ENCODE assay signal across 21 mouse cellular contexts in genomic region chr12:65656772-65657171, GRCm38 (mm10).
A peak's percentile ranks its signal among the peaks of the same experiment; 100 is the strongest.
DNase-seq lines count a peak whose midpoint lies in the region; ATAC-seq and TF ChIP-seq lines count a peak whose summit lies in the region.
"Had no signal": no experiment of that assay in that cellular context is flagged by ENCODE, and none has a peak within 500 bp of the region (broad histone marks: within the 10 kb centered on the region; RNA-seq: fewer than 3 reads in every experiment).

No protein-coding gene starts in this region.

- no peak for ATAC-seq in megakaryocyte-erythroid progenitor cell, adult 5-6 weeks (replicated peaks; ENCODE audit: low FRiP score, low TSS enrichment, poor library complexity, severe bottlenecking)
- ATAC-seq: activated CD4-positive, CD25-positive, alpha-beta regulatory T cell, adult 4 months; CD4-positive, CD25-positive, alpha-beta regulatory T cell, adult 4 months; Patski had no signal

- no peak for TF ChIP-seq CTCF in MEL (IDR thresholded peaks at IDR 0.05 in 2 of 3, conservative IDR thresholded peaks at IDR 0.05 in 1 of 3; ENCODE audit: control insufficient read depth in 1 of 3, insufficient read depth in 1 of 3, low read depth in 2 of 3, low read length in 3 of 3, poor library complexity in 1 of 3, severe bottlenecking in 1 of 3)

- no peaks in the 10 kb centered on the region for H3K27me3 ChIP-seq in MEL (ENCODE audit: control insufficient read depth in 1 of 2, insufficient read depth in 2 of 2, low read length in 2 of 2)
- H3K27me3 ChIP-seq: CH12.LX, Patski had no signal

- no peak overlapping the region for H3K4me3 ChIP-seq in MEL (ENCODE audit: control insufficient read depth in 1 of 2, insufficient read depth in 1 of 2, low read depth in 2 of 2, low read length in 2 of 2)

- no peak overlapping the region for H3K9ac ChIP-seq in MEL (ENCODE audit: control insufficient read depth, low read depth, low read length, poor library complexity, severe bottlenecking)

- TF ChIP-seq POLR2A in MEL (IDR thresholded peaks at IDR 0.05; ENCODE audit: control insufficient read depth in 1 of 2, insufficient read depth in 1 of 2, low read depth in 1 of 2, low read length in 2 of 2, poor library complexity in 1 of 2), result no peak

- peaks cover 0 to 11% of the 10 kb centered on the region in 2 experiments; a peak in 2 of 4 replicates for H3K36me3 ChIP-seq in MEL (ENCODE audit: control insufficient read depth in 1 of 2, insufficient read depth in 2 of 2, low read length in 2 of 2)
- H3K36me3 ChIP-seq: G1E had no signal

- TF ChIP-seq RAD21 in MEL (IDR thresholded peaks at IDR 0.05; ENCODE audit: low read depth, low read length), result no peak; the same call in 1 of the 2 replicates

- H3K9me3 ChIP-seq in MEL (replicated peaks; ENCODE audit: insufficient read depth, low read length), result no peaks in the 10 kb centered on the region

- peak; percentile 82 for DNase-seq in MEL (ENCODE audit: low read depth, low spot score)
- peak; percentile 58 for DNase-seq in MEL-GATA-1-ER (ENCODE audit: extremely low read depth, low read depth)
- DNase-seq in yolk sac, embryonic 10.5 days (ENCODE audit: low spot score), result no peak
- DNase-seq: adrenal gland, adult 2 months; adrenal gland, adult 8-10 months; adrenal gland, postnatal 10 days; adrenal gland, postnatal 14 days; adrenal gland, postnatal 25 days; adrenal gland, postnatal 36 days; B cell, adult 2 months; cerebellum, adult 11 months; cerebellum, adult 11-12 months; cerebellum, adult 18-20 months; cerebellum, adult 2 months; cerebellum, adult 8-10 months had no signal

- H3K27ac ChIP-seq in MEL (ENCODE audit: control insufficient read depth, low read depth, low read length), result peak overlapping the region; percentile 83

- peaks cover 0 to 4% of the 10 kb centered on the region in 2 experiments; a peak in 2 of 4 replicates for H3K4me1 ChIP-seq in MEL (ENCODE audit: control insufficient read depth in 1 of 2, insufficient read depth in 2 of 2, low read length in 2 of 2)

- TF ChIP-seq EP300 in MEL (IDR thresholded peaks at IDR 0.05; ENCODE audit: low read depth in 1 of 2, low read length in 2 of 2), result peak; percentile 51 to 70; a peak in 3 of 4 replicates

- no peaks in the 10 kb centered on the region for H3K79me2 ChIP-seq in MEL (ENCODE audit: control insufficient read depth, insufficient read depth, low read length, poor library complexity)

TF ChIP-seq in MEL, 35 proteins besides CTCF, POLR2A, EP300 and RAD21:
- no peak for TF ChIP-seq UBTF (IDR thresholded peaks at IDR 0.05; ENCODE audit: borderline replicate concordance, insufficient read depth, low read depth, low read length)
- TF ChIP-seq MYC (IDR thresholded peaks at IDR 0.05; ENCODE audit: low read depth, low read length), result peak; percentile 54; the same call in 1 of the 2 replicates
- TF ChIP-seq POLR2AphosphoS2 (IDR thresholded peaks at IDR 0.05; ENCODE audit: low read length), result no peak
- no peak for TF ChIP-seq POLR2AphosphoS5 (IDR thresholded peaks at IDR 0.05; ENCODE audit: borderline replicate concordance, low read depth, low read length)
- no peak for TF ChIP-seq MXI1 (IDR thresholded peaks at IDR 0.05; ENCODE audit: low read depth, low read length)
- TF ChIP-seq TAL1 (IDR thresholded peaks at IDR 0.05; ENCODE audit: low read length), result no peak
- no peak for TF ChIP-seq BHLHE40 (IDR thresholded peaks at IDR 0.05; ENCODE audit: borderline replicate concordance, low read depth, low read length)
- no peak for TF ChIP-seq KAT2A (conservative IDR thresholded peaks at IDR 0.05; ENCODE audit: low read depth, low read length)
- no peak for TF ChIP-seq GABPA (IDR thresholded peaks at IDR 0.05; ENCODE audit: low read depth, low read length)
- TF ChIP-seq GATA1 (IDR thresholded peaks at IDR 0.05; ENCODE audit: low read depth, low read length), result peak; percentile 75
